Mouse (Mus musculus) embryonic facial prominence, embryonic 12.5 days (tissue): ENCODE data around the gene Bmp8a. TPM values are rescaled to one million over a fixed set of nuclear protein-coding genes. Genes with fewer than 3 reads are reported as not detected.
"Not testable (repeated sequence)": the region's sequence is repeated elsewhere in the genome, so short reads cannot be mapped to it uniquely, and the experiment has no call there.

ENCODE experiments used
- ATAC-seq: fragments of 200-750 bp; cut with Nextera tagmentation; 2 replicates; pipeline ENCODE4 v1.8.0; 2017; ENCODE audit not compliant: insufficient number of reproducible peaks, insufficient read depth, low FRiP score, low TSS enrichment
- H3K27ac ChIP-seq: fragments of 300-500 bp; sonication (generic); 2 replicates; pipeline ENCODE4 v1.5.1; 2016; ENCODE audit warnings: mild to moderate bottlenecking
- H3K27me3 ChIP-seq: fragments of 300-500 bp; sonication (generic); 2 replicates; pipeline ENCODE4 v1.6.1; 2016; ENCODE audit warnings: mild to moderate bottlenecking, moderate library complexity
- H3K36me3 ChIP-seq: fragments of 300-500 bp; sonication (generic); 2 replicates; pipeline ENCODE4 v1.6.1; 2016; ENCODE audit warnings: mild to moderate bottlenecking
- H3K4me1 ChIP-seq: fragments of 300-500 bp; sonication (generic); 2 replicates; pipeline ENCODE4 v1.6.1; 2016
- H3K4me2 ChIP-seq: fragments of 300-500 bp; sonication (generic); replicated peaks from 2 replicates; pipeline ENCODE4 v1.6.1; 2016; ENCODE audit warnings: mild to moderate bottlenecking, moderate library complexity
- H3K4me3 ChIP-seq: fragments of 300-500 bp; sonication (generic); 2 replicates; pipeline ENCODE4 v1.5.1; 2016; ENCODE audit warnings: mild to moderate bottlenecking
- H3K9ac ChIP-seq: fragments of 300-500 bp; sonication (generic); 2 replicates; pipeline ENCODE4 v1.6.1; 2016; ENCODE audit warnings: mild to moderate bottlenecking, moderate library complexity
- H3K9me3 ChIP-seq: fragments of 300-500 bp; sonication (generic); 2 replicates; pipeline ENCODE4 v1.6.1; 2016; ENCODE audit warnings: mild to moderate bottlenecking, moderate library complexity
- WGBS: fragments of 180-500 bp; shearing (Covaris S2); methylation state at CpG from one replicate; pipeline ENCODE4 v1.1.7; 2016; 5-methylcytosine and 5-hydroxymethylcytosine counted together
- polyA plus RNA-seq: library from polyadenylated mRNA; unstranded; fragments of >200 nt; fragmentation: Nextera tagmentation; extraction: Ambion mirVana; gene quantifications from 2 replicates; pipeline ENCODE4 v1.2.1, GENCODE M21; 2016

Bmp8a gene
- polyA plus RNA-seq, 1 experiment from 2014 or later: 0.10 TPM

DNA sequence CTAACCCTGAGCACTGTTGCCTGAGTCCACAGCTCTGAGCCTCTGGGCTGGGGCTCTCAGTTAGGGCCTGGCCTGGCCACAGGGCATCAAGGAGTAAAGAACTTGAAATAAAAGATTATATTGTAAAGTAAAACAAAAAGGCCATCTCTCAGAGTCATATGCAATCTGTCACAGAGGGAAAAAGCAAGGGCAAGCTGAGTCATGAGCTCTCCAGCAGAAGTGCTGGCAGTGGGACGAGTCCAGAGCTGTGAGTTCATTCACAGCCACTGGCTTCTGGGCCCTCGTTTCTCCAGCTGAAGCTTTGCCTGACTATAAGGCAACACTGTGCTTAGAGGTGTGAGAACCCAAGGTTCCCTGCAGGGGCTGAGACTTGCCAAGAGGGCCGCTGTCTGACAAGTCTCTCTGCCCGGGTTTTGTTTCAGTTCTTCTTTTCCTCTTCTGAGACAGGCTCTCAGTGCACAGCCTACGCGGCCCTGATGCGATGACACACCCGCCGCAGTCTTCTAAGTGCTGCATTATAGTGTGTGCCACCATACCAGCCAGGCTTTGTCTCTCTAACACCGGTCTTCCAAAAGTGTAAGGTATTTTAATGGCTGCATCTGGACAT, 10.3 kb upstream of the Bmp8a start:
- WGBS: 85% methylated on average over 10 of the region's 10 CpGs
- ATAC-seq: no peak
- no peaks in the 10 kb centered on the region for H3K4me1 ChIP-seq
- no peaks in the 10 kb centered on the region for H3K27me3 ChIP-seq
- H3K9ac ChIP-seq: no peak overlapping the region
- H3K4me2 ChIP-seq: no peak overlapping the region
- no peak overlapping the region for H3K4me3 ChIP-seq
- no peaks in the 10 kb centered on the region for H3K9me3 ChIP-seq
- peaks cover 79% of the 10 kb centered on the region for H3K36me3 ChIP-seq
- no peak overlapping the region for H3K27ac ChIP-seq

DNA sequence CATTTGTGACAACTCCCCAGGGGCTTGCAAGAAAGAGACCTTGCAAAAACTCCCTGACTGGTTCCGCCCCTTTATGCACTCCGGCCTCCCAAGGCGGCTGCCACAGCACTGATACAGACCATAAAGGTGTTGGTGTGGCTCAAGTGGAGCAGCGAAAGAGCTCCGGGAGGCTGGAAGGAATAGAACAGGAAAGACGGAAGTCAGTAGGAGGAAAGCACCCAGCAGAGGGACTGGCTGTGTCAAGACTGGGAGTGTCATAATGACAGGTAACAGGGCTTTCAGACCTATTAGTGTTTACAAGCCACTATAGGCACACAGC, 378 bp upstream of the Bmp8a start:
- peak overlapping the region; percentile 45 for H3K4me3 ChIP-seq
- peaks cover 45% of the 10 kb centered on the region for H3K27me3 ChIP-seq
- H3K4me1 ChIP-seq: peaks cover 6% of the 10 kb centered on the region; the same call in 1 of the 2 replicates
- H3K27ac ChIP-seq: no peak overlapping the region
- no peaks in the 10 kb centered on the region for H3K9me3 ChIP-seq
- 5% methylated on average over 6 of the region's 6 CpGs for WGBS
- H3K4me2 ChIP-seq: peak overlapping the region; percentile 63
- H3K36me3 ChIP-seq: peaks cover 9% of the 10 kb centered on the region; the same call in 1 of the 2 replicates
- H3K9ac ChIP-seq: no peak overlapping the region
- no peak for ATAC-seq

DNA sequence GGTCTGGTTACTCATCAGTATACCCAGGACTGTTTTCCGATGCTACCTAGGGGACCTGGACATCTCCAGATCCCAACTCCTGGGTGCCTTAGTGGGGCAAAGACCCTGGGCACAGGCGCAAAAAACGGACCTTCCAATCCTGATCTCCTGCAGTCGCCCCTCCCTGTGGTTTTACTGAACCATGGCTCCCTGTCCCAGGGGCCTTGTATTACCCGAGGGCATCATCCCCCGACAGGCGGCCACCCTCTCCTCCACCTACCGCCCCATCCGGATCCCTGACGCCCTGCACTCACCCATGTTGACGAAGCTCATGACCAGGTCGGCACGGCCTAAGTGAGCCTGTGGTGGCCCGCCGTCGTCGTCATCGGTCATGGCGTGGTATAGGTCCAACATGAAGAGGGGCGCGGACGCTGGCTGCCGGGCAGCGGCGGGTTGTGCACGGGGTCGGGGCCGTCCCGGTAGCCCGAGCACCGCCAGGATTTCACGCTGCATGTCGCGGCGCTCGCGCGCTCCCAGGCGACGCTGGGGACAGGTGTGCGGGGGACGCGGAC, 886 bp downstream of the Bmp8a start:
- H3K27ac ChIP-seq: no peak overlapping the region
- peaks cover 6% of the 10 kb centered on the region; the same call in 1 of the 2 replicates for H3K4me1 ChIP-seq
- H3K27me3 ChIP-seq: peaks cover 45% of the 10 kb centered on the region
- H3K9ac ChIP-seq: no peak overlapping the region
- H3K4me2 ChIP-seq: peak overlapping the region; percentile 63
- H3K36me3 ChIP-seq: no peaks in the 10 kb centered on the region
- no peak for ATAC-seq
- H3K4me3 ChIP-seq: peak overlapping the region; percentile 45
- 3% methylated on average over 43 of the region's 43 CpGs for WGBS
- H3K9me3 ChIP-seq: no peaks in the 10 kb centered on the region

GRCm38 (mm10) chr4:123340232-123340631, 2.8 kb downstream of the Bmp8a start:
- no peak overlapping the region for H3K9ac ChIP-seq
- H3K9me3 ChIP-seq: no peaks in the 10 kb centered on the region
- peaks cover 45% of the 10 kb centered on the region for H3K27me3 ChIP-seq
- H3K4me1 ChIP-seq: peaks cover 6% of the 10 kb centered on the region; the same call in 1 of the 2 replicates
- H3K4me3 ChIP-seq: no peak overlapping the region
- ATAC-seq: no peak
- H3K36me3 ChIP-seq: no peaks in the 10 kb centered on the region
- WGBS: 63% methylated on average over 5 of the region's 5 CpGs
- H3K27ac ChIP-seq: no peak overlapping the region
- no peak overlapping the region for H3K4me2 ChIP-seq

- no peak for ATAC-seq
- 0 out of 2 replicates have a peak, but pooled peaks cover 6% of the 10 kb centered on the region for H3K4me1 ChIP-seq
- H3K9me3 ChIP-seq: no peaks in the 10 kb centered on the region
- H3K9ac ChIP-seq: no peak overlapping the region
- no peaks in the 10 kb centered on the region for H3K36me3 ChIP-seq
- H3K4me3 ChIP-seq: no peak overlapping the region
- H3K4me2 ChIP-seq: no peak overlapping the region
- 70% methylated on average over 4 of the region's 4 CpGs for WGBS
- H3K27ac ChIP-seq: no peak overlapping the region
- H3K27me3 ChIP-seq: peaks cover 28% of the 10 kb centered on the region
Measured at GRCm38 (mm10) chr4:123337693-123338092, 5.4 kb downstream of the Bmp8a start.

- Histone ChIP-seq H3K4me1 (no peaks in the 10 kb centered on the region), H3K4me3 (no peak overlapping the region), H3K9me3 (no peaks in the 10 kb centered on the region), H3K9ac (no peak overlapping the region), H3K36me3 (no peaks in the 10 kb centered on the region), H3K4me2 (no peak overlapping the region), H3K27ac (no peak overlapping the region), H3K27me3 (peaks cover 11% of the 10 kb centered on the region)
- 67% methylated on average over 14 of the region's 14 CpGs for WGBS
- no peak for ATAC-seq
Measured at GRCm38 (mm10) chr4:123335796-123336585, 7.1 kb downstream of the Bmp8a start.

DNA sequence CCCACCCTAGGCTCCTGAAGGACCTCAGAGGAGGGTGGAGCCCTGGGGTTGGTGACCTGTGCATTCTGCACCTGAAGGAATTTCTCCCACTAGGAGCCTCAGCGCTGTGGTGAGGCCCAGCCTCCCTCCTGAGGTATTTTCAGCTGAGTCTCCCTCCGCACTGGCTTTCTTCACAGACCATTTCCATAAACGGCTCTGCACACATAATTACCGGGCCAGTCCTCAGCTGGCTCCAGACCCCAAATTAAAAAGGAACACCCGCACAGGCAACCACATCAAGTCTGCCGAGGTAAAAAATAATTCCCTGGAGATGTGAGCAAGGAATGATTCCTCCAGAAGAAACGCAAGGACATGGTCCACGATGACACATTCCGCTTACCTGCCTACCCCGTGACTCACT, 7.8 kb downstream of the Bmp8a start:
- not testable (repeated sequence) for H3K36me3 ChIP-seq, H3K4me1 ChIP-seq, H3K27me3 ChIP-seq, H3K9me3 ChIP-seq, H3K9ac ChIP-seq, ATAC-seq, H3K4me3 ChIP-seq, H3K27ac ChIP-seq, H3K4me2 ChIP-seq
- WGBS: 71% methylated on average over 10 of the region's 10 CpGs

DNA sequence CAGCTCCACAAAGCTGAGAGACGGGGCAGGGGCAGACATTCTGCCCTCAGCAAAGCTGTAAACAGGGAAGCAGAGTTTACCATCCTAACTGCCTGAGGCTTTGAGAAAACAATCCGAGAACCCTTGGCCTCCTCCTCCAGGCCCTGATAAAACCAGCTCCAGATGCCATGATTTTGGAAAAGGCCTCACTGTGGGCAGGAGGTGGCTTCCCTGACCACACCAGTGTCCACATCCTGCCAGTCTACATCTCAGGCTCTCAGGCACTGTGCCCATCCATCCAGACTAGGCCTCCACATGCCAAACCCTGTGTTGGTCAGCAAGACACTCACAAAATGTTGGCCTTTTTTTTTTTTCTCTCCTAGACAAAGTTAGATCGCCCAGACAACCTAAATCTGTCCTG, 8.9 kb downstream of the Bmp8a start:
- no peaks in the 10 kb centered on the region for H3K27me3 ChIP-seq
- H3K4me2 ChIP-seq: no peak overlapping the region
- H3K9me3 ChIP-seq: no peaks in the 10 kb centered on the region
- WGBS: 57% methylated on average over 3 of the region's 3 CpGs
- no peak for ATAC-seq
- H3K27ac ChIP-seq: no peak overlapping the region
- H3K4me1 ChIP-seq: no peaks in the 10 kb centered on the region
- H3K9ac ChIP-seq: no peak overlapping the region
- no peaks in the 10 kb centered on the region for H3K36me3 ChIP-seq
- H3K4me3 ChIP-seq: no peak overlapping the region

- H3K36me3 ChIP-seq: no peaks in the 10 kb centered on the region
- H3K27ac ChIP-seq: no peak overlapping the region
- no peak for ATAC-seq
- H3K27me3 ChIP-seq: no peaks in the 10 kb centered on the region
- H3K4me1 ChIP-seq: no peaks in the 10 kb centered on the region
- no peaks in the 10 kb centered on the region for H3K9me3 ChIP-seq
- H3K9ac ChIP-seq: no peak overlapping the region
- no peak overlapping the region for H3K4me3 ChIP-seq
- no peak overlapping the region for H3K4me2 ChIP-seq
- WGBS: 98% methylated on average over 4 of the region's 4 CpGs
Measured at GRCm38 (mm10) chr4:123333151-123333550, 9.9 kb downstream of the Bmp8a start.

DNA sequence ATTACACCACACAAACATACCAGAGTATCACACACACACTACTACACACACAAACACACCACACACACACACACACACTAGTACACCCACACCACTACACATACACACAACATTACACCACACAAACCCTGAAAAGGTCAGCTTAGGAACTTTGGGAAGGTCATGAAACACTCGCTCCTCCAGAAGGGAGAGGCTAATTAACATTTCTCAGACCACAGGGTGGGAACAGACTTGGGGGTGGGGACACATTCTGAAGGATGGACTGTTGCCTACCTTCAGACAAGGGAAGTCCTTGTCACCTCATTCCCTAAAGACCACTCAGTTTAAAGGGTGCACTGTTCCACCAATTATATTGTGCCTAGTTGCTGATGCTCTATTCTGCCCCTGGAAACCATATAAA, 11.1 kb downstream of the Bmp8a start:
- H3K27me3 ChIP-seq, ATAC-seq, H3K27ac ChIP-seq, H3K4me2 ChIP-seq, H3K4me1 ChIP-seq, H3K9ac ChIP-seq, H3K4me3 ChIP-seq, H3K36me3 ChIP-seq, H3K9me3 ChIP-seq: not testable (repeated sequence)
- WGBS: 80% methylated on average over 1 of the region's 1 CpGs

DNA sequence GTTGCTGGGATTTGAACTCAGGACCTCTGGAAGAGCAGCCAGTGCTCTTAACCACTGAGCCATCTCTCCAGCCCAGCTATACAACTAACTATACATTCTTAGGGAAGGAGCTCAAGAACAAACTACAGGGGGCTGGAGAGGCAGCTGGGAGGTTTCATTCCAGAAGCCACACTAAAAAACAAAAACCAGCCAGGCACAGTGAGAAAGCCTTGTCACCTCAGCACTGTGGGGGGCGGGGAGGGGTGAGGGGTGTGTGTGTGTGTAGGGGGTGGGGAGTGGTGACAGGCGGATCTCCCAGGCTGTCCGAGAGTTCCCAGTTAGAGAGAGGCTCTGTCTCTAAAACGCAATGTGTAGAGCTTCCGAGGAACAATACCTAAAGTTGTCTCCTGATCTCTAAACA, 11.7 kb downstream of the Bmp8a start:
- H3K36me3 ChIP-seq: no peaks in the 10 kb centered on the region
- ATAC-seq: no peak
- H3K9me3 ChIP-seq: no peaks in the 10 kb centered on the region
- H3K4me3 ChIP-seq: no peak overlapping the region
- WGBS: 61% methylated on average over 5 of the region's 5 CpGs
- H3K4me1 ChIP-seq: no peaks in the 10 kb centered on the region
- H3K27me3 ChIP-seq: no peaks in the 10 kb centered on the region
- H3K9ac ChIP-seq: no peak overlapping the region
- no peak overlapping the region for H3K27ac ChIP-seq
- no peak overlapping the region for H3K4me2 ChIP-seq

DNA sequence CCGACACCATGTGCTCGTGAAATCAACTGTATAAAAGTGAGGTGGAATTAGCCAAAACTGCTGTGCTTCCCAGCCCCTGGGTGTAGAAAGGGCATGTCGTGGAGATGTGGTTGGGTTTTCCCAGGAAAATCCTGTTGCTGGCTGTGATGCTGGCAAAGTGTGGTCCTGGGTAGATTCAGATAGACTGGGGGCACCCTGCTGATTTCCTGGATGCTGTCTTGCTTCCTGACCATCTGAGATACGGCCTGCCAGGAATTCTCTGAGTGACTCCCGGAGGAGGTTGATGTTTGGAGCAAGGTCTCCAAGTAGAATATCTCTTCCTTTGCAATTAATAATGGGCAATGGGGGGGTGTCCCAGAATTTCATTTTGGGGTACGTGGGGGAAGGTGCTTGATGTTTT, 14.1 kb downstream of the Bmp8a start:
- ATAC-seq: no peak
- Histone ChIP-seq H3K27me3 (peaks cover 7% of the 10 kb centered on the region; the same call in 1 of the 2 replicates), H3K4me2 (no peak overlapping the region), H3K9me3 (no peaks in the 10 kb centered on the region), H3K4me3 (no peak overlapping the region), H3K9ac (no peak overlapping the region), H3K27ac (no peak overlapping the region), H3K36me3 (no peaks in the 10 kb centered on the region), H3K4me1 (no peaks in the 10 kb centered on the region)
- 74% methylated on average over 6 of the region's 6 CpGs for WGBS
